Mouse (Mus musculus) MEL (cell line): ENCODE measurements at regions not wholly inside any gene's neighbourhood (a gene's known extent, or its start where the extent isn't known, plus 50 kb on each side); places are given as distances from the start of the nearest gene placed in this dataset.

Source experiments
- NRF1 ChIP-seq: IDR thresholded peaks from 2 replicates; pipeline ENCODE4 v1.6.1; 2014; ENCODE audit warnings: low read depth, mild to moderate bottlenecking, inconsistent platforms, low read length, improper control_type of control experiment, moderate library complexity; ENCODE audit not compliant: poor library complexity, insufficient read depth, severe bottlenecking
- TCF12 ChIP-seq: IDR thresholded peaks from 2 replicates; pipeline ENCODE4 v1.6.1; 2014; ENCODE audit warnings: low read depth, mild to moderate bottlenecking, inconsistent platforms, low read length, improper control_type of control experiment, moderate library complexity

DNA sequence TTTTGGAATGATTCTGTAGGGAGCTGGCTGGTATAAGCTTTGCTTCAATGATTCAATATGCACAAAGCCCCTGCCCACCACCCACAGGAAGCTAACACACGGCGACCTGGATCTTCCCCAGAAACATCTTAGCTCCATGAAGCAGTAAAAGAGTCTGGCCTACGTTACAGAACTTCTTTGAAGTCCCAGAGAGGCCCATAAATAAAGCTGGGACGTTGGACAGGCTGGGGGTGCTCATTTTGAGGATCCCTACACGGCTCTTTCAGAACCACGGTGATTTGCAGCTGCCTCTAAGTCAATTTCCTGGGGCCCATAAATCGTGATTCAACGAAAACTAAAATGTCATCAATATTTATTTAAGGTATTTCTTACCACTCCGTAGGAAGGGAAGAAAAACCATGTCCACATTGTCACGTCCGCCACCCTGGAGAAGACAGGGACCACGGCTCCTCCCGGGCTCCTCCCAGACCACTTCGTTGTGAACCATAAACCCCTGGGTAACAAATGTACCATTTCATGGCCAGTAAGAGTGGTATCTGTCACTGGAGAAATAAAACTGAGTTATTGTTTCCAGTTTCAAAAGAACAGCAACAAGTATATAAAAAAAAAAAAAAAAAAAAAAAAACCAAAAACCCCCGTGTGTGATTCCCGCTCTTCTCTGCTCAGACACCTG, 60.0 kb upstream of the Six2 start:
- TF ChIP-seq TCF12, result no peak
- TF ChIP-seq NRF1, result no peak
